Mouse (Mus musculus): Measurements from ENCODE around the gene Irak2. TPM values are rescaled to one million over a fixed set of nuclear protein-coding genes. Genes with fewer than 3 reads are reported as not detected.

Irak2 gene
- polyA plus RNA-seq, 1 experiment from 2014 or later: 1.5 TPM

DNA sequence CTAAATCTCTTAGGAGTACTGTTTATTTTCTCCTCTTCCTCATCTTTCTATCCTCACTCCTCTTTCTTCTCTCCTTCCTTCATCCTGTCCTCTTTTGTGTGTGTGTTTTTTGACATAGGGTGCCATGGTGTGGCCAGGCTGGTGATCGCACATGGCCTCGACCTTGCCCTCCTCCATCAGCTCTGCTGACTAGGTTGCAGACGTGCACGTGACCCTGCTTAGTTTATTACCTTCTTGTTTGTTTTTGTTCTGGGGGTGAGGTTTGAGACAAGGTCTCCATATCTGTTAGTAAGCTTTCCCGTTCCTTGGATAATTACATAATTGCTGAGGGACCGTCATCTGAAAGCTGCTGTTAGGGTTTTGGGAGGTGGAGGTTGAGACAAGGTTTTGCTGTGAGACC lies 29.4 kb upstream of the Irak2 start:
- no peak overlapping the region for H3K4me3 ChIP-seq (replicated peaks; ENCODE audit: low read length)
- no peak overlapping the region for H3K27ac ChIP-seq (ENCODE audit: low read length)
- peaks cover 6% of the 10 kb centered on the region for H3K36me3 ChIP-seq (ENCODE audit: control insufficient read depth, insufficient read depth)
- no peaks in the 10 kb centered on the region for H3K9me3 ChIP-seq (ENCODE audit: control insufficient read depth, low read length)
- no peaks in the 10 kb centered on the region for H3K27me3 ChIP-seq (replicated peaks; ENCODE audit: control insufficient read depth, insufficient read depth, low read length)
- 88% methylated on average over 6 of the region's 6 CpGs for WGBS
- no peak overlapping the region for H3K9ac ChIP-seq (replicated peaks; ENCODE audit: low read depth, low read length)
- H3K4me2 ChIP-seq (ENCODE audit: low read length): no peak overlapping the region
- ATAC-seq: no peak
- peaks cover 22% of the 10 kb centered on the region for H3K4me1 ChIP-seq (replicated peaks; ENCODE audit: control insufficient read depth, insufficient read depth, low read length)

DNA sequence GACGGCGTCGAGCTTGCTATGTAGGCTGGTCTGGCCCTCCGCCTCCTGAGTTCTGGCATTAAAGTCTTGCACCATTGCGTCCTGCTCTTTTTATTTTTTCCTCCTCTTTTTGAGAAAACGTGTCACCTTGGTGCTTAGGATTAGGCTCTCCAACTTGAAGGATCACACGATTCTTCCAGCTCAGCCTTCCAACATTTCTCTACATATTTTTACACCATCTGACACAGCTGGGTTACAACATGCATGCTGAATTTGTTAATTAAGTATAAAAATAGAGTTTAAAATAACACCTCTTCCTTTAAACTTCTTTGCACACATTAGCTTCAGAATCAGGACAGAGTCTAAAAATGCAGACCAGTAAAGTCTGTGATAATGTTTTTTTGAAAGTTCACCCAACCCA lies 29.0 kb upstream of the Irak2 start:
- no peaks in the 10 kb centered on the region for H3K9me3 ChIP-seq (ENCODE audit: control insufficient read depth, low read length)
- H3K9ac ChIP-seq (replicated peaks; ENCODE audit: low read depth, low read length): no peak overlapping the region
- H3K27ac ChIP-seq (ENCODE audit: low read length): no peak overlapping the region
- ATAC-seq: no peak
- peaks cover 6% of the 10 kb centered on the region for H3K36me3 ChIP-seq (ENCODE audit: control insufficient read depth, insufficient read depth)
- no peak overlapping the region for H3K4me2 ChIP-seq (ENCODE audit: low read length)
- 86% methylated on average over 7 of the region's 7 CpGs for WGBS
- no peaks in the 10 kb centered on the region for H3K27me3 ChIP-seq (replicated peaks; ENCODE audit: control insufficient read depth, insufficient read depth, low read length)
- H3K4me1 ChIP-seq (replicated peaks; ENCODE audit: control insufficient read depth, insufficient read depth, low read length): peaks cover 18% of the 10 kb centered on the region
- no peak overlapping the region for H3K4me3 ChIP-seq (replicated peaks; ENCODE audit: low read length)

DNA sequence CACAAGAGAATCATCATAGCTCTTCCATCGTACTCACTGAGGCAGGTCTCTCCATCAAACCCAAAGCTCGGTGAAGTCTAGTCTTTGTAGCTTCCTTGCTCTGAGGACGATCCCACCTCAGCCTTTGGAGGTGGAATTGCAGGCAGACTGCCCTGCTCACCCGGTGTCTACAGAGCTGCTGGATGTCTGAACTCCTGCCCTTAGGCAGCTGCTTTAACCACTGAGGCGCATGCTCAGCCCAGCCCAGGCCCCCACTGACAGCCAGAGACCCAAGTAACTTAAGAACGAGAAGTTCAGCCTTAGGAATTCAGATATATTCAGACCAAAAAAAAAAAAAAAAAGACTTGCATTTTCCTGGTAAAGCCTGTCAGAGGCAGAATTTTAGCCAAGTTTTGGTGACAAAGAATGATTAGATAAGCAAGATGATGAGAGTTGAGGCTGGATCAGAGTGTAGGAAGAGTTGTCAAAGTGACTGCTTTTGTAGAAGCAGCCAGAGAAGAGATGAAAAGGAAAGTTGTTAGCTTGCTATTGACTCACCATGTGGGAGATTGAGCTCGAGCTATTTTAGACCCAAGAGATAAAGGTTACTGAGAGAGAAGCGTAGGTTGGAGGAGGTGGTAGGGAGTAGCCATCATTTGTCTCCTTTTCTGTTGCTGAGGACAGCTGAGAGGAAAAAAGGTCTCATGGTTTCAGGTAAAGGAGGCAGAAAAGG lies 25.9 kb upstream of the Irak2 start:
- H3K36me3 ChIP-seq (ENCODE audit: control insufficient read depth, insufficient read depth): peaks cover 29% of the 10 kb centered on the region
- ATAC-seq: no peak
- 95% methylated on average over 8 of the region's 8 CpGs for WGBS

DNA sequence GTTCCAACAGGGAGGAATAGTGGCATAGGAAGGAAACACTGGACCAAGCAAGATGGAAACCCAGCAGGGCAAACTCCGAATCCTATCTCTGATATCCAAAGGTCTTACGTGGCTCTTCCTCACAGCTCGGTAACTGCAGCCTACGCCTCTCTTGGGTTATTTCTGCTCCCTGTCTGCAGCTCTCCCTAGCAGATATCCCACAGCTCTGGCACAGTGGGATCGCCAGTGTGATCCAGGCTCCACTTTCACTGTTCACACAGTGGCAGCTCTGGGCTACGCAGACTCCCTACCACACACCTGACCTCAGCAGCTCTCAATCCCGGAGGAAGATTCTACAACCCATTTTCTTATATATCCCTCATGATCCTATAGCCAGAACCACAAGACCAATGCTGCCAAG lies 24.1 kb upstream of the Irak2 start:
- WGBS: 96% methylated on average over 7 of the region's 7 CpGs
- H3K36me3 ChIP-seq (ENCODE audit: control insufficient read depth, insufficient read depth): peaks cover 31% of the 10 kb centered on the region
- no peaks in the 10 kb centered on the region for H3K9me3 ChIP-seq (ENCODE audit: control insufficient read depth, low read length)
- H3K4me2 ChIP-seq (ENCODE audit: low read length): no peak overlapping the region
- H3K4me3 ChIP-seq (replicated peaks; ENCODE audit: low read length): no peak overlapping the region
- no peak overlapping the region for H3K9ac ChIP-seq (replicated peaks; ENCODE audit: low read depth, low read length)
- ATAC-seq: no peak
- no peaks in the 10 kb centered on the region for H3K4me1 ChIP-seq (replicated peaks; ENCODE audit: control insufficient read depth, insufficient read depth, low read length)
- H3K27ac ChIP-seq (ENCODE audit: low read length): no peak overlapping the region
- H3K27me3 ChIP-seq (replicated peaks; ENCODE audit: control insufficient read depth, insufficient read depth, low read length): no peaks in the 10 kb centered on the region

More for the DNA sequence above, 25.9 kb upstream of the Irak2 start:
- H3K9ac ChIP-seq (replicated peaks; ENCODE audit: low read depth, low read length): no peak overlapping the region
- no peak overlapping the region for H3K27ac ChIP-seq (ENCODE audit: low read length)
- no peaks in the 10 kb centered on the region for H3K27me3 ChIP-seq (replicated peaks; ENCODE audit: control insufficient read depth, insufficient read depth, low read length)
- no peaks in the 10 kb centered on the region for H3K9me3 ChIP-seq (ENCODE audit: control insufficient read depth, low read length)
- H3K4me3 ChIP-seq (replicated peaks; ENCODE audit: low read length): no peak overlapping the region
- H3K4me1 ChIP-seq (replicated peaks; ENCODE audit: control insufficient read depth, insufficient read depth, low read length): no peaks in the 10 kb centered on the region
- H3K4me2 ChIP-seq (ENCODE audit: low read length): no peak overlapping the region

DNA sequence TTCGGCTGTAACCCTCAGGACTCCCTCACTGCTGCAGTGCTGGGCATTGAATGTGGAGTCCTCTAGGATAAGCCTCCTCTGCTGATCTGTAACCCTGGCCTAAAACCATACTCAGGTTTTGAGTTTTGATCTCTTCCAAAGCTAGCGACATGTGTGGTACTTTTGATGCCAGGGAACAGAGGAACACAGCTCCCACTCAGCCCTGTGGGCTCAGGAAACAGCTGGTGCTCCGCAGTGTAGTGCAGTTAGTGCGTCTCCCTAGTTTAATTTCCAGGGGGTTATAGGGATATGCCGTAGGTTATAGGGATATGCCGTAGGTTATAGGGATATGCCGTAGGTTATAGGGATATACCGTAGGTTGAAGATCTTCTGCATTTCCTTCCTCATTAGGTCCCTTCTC lies 23.3 kb upstream of the Irak2 start:
- Histone ChIP-seq H3K36me3 (ENCODE audit: control insufficient read depth, insufficient read depth) (peaks cover 31% of the 10 kb centered on the region), H3K9ac (replicated peaks; ENCODE audit: low read depth, low read length) (no peak overlapping the region), H3K9me3 (ENCODE audit: control insufficient read depth, low read length) (no peaks in the 10 kb centered on the region), H3K27ac (ENCODE audit: low read length) (no peak overlapping the region), H3K4me1 (replicated peaks; ENCODE audit: control insufficient read depth, insufficient read depth, low read length) (no peaks in the 10 kb centered on the region), H3K27me3 (replicated peaks; ENCODE audit: control insufficient read depth, insufficient read depth, low read length) (no peaks in the 10 kb centered on the region), H3K4me2 (ENCODE audit: low read length) (no peak overlapping the region), H3K4me3 (replicated peaks; ENCODE audit: low read length) (no peak overlapping the region)
- 94% methylated on average over 8 of the region's 8 CpGs for WGBS
- ATAC-seq: no peak

DNA sequence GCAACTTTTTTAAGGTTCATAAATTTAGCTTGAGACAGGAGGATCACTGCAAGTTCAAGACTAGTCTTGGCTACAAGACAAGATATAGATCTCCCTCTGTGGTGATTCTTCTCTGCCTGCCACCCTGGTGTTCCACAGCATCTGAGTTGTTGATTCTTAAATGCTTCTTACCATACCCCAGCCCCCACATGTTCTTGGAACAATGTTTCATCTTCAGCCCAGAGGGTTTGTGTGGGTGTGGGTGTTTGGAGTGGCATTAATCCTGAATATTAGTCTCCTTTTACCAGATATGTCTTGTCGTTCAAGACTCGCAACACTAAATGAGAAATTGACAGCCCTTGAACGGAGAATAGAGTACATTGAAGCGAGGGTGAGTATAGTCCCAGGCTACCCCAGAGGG lies 22.8 kb upstream of the Irak2 start:
- Histone ChIP-seq H3K27me3 (replicated peaks; ENCODE audit: control insufficient read depth, insufficient read depth, low read length) (no peaks in the 10 kb centered on the region), H3K9me3 (ENCODE audit: control insufficient read depth, low read length) (no peaks in the 10 kb centered on the region), H3K36me3 (ENCODE audit: control insufficient read depth, insufficient read depth) (peaks cover 28% of the 10 kb centered on the region), H3K4me3 (replicated peaks; ENCODE audit: low read length) (no peak overlapping the region), H3K4me2 (ENCODE audit: low read length) (no peak overlapping the region), H3K27ac (ENCODE audit: low read length) (no peak overlapping the region), H3K9ac (replicated peaks; ENCODE audit: low read depth, low read length) (no peak overlapping the region), H3K4me1 (replicated peaks; ENCODE audit: control insufficient read depth, insufficient read depth, low read length) (no peaks in the 10 kb centered on the region)
- ATAC-seq: no peak
- WGBS: 96% methylated on average over 4 of the region's 4 CpGs

DNA sequence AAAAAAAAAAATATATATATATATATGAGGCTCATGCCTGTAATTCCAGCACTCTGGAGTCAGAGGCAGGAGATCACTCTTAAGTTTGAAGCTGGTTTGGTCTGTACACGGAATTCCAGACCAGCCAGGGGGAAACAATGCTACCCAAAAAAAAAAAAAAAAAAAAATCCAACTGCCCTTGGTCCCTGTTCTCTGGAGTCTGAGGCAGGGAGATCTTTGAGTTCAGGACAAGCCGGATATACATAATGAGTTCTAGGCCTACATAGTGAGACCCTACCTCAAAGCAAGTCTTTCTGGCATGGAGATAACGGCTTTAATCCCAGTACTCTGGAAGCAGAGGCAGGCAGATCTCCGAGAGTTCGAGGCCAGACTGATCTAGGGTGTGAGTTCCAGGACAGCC lies 14.9 kb upstream of the Irak2 start:
- ATAC-seq: no peak
- H3K27me3 ChIP-seq (replicated peaks; ENCODE audit: control insufficient read depth, insufficient read depth, low read length): no peaks in the 10 kb centered on the region
- no peaks in the 10 kb centered on the region for H3K9me3 ChIP-seq (ENCODE audit: control insufficient read depth, low read length)
- no peak overlapping the region for H3K27ac ChIP-seq (ENCODE audit: low read length)
- H3K4me3 ChIP-seq (replicated peaks; ENCODE audit: low read length): peak overlapping the region; percentile 81
- peak overlapping the region; percentile 89; the same call in 1 of the 2 replicates for H3K9ac ChIP-seq (replicated peaks; ENCODE audit: low read depth, low read length)
- 0 out of 2 replicates have a peak, but pooled peaks cover 4% of the 10 kb centered on the region for H3K36me3 ChIP-seq (ENCODE audit: control insufficient read depth, insufficient read depth)
- peak overlapping the region; percentile 57 for H3K4me2 ChIP-seq (ENCODE audit: low read length)
- H3K4me1 ChIP-seq (replicated peaks; ENCODE audit: control insufficient read depth, insufficient read depth, low read length): peaks cover 11% of the 10 kb centered on the region
- 73% methylated on average over 5 of the region's 5 CpGs for WGBS

DNA sequence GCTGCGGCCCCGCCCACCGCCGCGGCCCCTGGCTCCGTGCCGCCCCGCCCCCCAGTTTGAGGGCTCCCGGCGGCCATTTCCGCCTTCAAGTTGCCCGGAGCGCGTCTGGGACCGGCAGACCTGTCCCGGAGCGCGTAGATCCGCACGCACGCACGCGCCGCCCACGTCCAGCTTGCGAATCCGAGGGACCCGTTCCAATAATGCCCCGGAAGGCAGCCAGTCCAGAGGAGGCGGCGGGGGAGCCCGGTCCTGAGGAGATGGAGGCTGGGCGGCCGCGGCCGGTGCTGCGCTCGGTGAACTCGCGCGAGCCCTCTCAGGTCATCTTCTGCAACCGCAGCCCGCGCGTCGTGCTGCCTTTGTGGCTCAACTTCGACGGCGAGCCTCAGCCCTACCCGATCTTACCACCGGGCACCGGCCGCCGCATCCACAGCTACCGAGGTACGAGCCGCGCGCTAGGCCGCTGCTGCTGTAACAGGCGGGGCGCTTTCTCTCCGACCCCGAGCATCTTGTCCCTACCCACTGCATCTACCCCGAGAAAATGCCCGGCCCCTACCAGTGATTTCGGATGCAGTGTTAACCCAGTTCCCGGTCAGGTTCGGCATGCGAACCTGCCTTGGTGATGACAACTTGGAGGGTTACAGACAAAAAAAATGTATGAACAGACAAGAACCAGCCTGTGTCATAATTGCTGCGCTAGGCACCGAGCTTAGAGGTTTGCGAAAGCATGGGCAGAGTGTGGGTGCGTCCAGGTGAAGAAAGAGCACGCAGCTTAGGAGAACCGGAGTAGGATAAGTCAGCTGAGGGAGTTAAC lies 14.1 kb upstream of the Irak2 start, which contains the start of gene Vhl:
Gene Vhl (plus strand): TSS at position 19 of the 811 bp plus-strand sequence.
- peak within 1 kb of the TSS; percentile 89 for H3K9ac ChIP-seq (replicated peaks; ENCODE audit: low read depth, low read length)
- H3K4me1 ChIP-seq (replicated peaks; ENCODE audit: control insufficient read depth, insufficient read depth, low read length): peaks cover 11% of the 10 kb centered on the region
- peak within 1 kb of the TSS; percentile 81 for H3K4me3 ChIP-seq (replicated peaks; ENCODE audit: low read length)
- WGBS: under 1% methylated on average over 76 of the region's 76 CpGs
- no peaks in the 10 kb centered on the region for H3K9me3 ChIP-seq (ENCODE audit: control insufficient read depth, low read length)
- ATAC-seq: peak; percentile 87
- peak within 1 kb of the TSS; percentile 82 for H3K27ac ChIP-seq (ENCODE audit: low read length)
- H3K27me3 ChIP-seq (replicated peaks; ENCODE audit: control insufficient read depth, insufficient read depth, low read length): no peaks in the 10 kb centered on the region
- H3K36me3 ChIP-seq (ENCODE audit: control insufficient read depth, insufficient read depth): peaks cover 7% of the 10 kb centered on the region; the same call in 1 of the 2 replicates
- peak within 1 kb of the TSS; percentile 57 for H3K4me2 ChIP-seq (ENCODE audit: low read length)

DNA sequence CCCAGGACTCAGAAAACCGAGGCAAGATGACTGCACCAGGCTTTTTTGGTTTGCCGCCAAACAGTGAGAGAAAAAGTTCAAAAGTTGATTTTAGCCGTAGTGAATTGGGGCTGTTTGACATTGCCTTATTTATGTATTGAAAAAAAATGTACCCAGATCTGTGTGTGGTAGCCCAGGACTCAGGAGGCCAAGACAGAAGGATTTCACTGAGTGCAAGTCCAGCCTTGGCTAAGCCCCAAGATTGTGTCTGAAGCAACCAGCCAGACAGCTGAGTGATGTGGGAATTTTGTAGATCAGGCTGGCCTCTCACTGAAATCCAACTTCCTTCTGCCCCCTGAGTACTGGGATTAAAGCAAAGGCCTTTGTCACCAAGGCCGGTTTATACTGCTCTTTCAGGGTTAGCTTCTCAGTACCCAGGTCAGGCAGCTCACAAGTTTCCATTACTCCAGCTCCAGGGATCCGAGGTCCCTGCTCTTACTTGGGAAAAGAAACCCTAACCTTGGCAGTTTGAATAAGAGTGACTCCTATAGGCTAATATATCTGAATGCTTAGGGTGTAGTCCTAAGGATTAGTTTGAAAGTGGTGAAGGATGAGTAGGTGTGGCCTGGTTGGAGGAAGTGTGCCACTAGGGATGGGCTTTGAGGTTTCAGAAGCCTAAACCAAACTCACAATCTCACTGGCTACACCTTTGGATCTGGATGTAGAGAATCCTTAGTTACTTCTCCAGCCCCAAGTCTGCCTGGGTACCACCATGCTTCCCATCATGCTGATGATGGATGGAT lies 13.1 kb upstream of the Irak2 start:
- H3K27ac ChIP-seq (ENCODE audit: low read length): no peak overlapping the region
- peaks cover 11% of the 10 kb centered on the region for H3K4me1 ChIP-seq (replicated peaks; ENCODE audit: control insufficient read depth, insufficient read depth, low read length)
- H3K36me3 ChIP-seq (ENCODE audit: control insufficient read depth, insufficient read depth): peaks cover 17% of the 10 kb centered on the region
- 29% methylated on average over 5 of the region's 5 CpGs for WGBS
- H3K27me3 ChIP-seq (replicated peaks; ENCODE audit: control insufficient read depth, insufficient read depth, low read length): no peaks in the 10 kb centered on the region
- peak overlapping the region; percentile 81 for H3K4me3 ChIP-seq (replicated peaks; ENCODE audit: low read length)
- peak overlapping the region; percentile 89 for H3K9ac ChIP-seq (replicated peaks; ENCODE audit: low read depth, low read length)
- no peak for ATAC-seq
- H3K9me3 ChIP-seq (ENCODE audit: control insufficient read depth, low read length): no peaks in the 10 kb centered on the region
- H3K4me2 ChIP-seq (ENCODE audit: low read length): peak overlapping the region; percentile 57
